In genomic region chr16:91566002-91566401, GRCm38 (mm10) we compare ENCODE assay signal across 21 mouse cellular contexts.
"Had no signal": no experiment of that assay in that cellular context is flagged by ENCODE, and none has a peak within 500 bp of the region (broad histone marks: within the 10 kb centered on the region; RNA-seq: fewer than 3 reads in every experiment).

No protein-coding gene starts in this region.

- H3K27ac ChIP-seq: kidney, embryonic 15.5 days; limb, embryonic 15.5 days; liver, embryonic 14.5 days; macrophage; midbrain, embryonic 13.5 days; neural tube, embryonic 13.5 days; stomach, postnatal 0 days had no signal

- H3K4me2 ChIP-seq: kidney, embryonic 15.5 days; limb, embryonic 15.5 days; liver, embryonic 11.5 days; lung, embryonic 14.5 days; midbrain, embryonic 13.5 days; neural tube, embryonic 13.5 days had no signal

- H3K4me1 ChIP-seq: kidney, embryonic 15.5 days; limb, embryonic 15.5 days; midbrain, embryonic 13.5 days had no signal

- H3K27me3 ChIP-seq: kidney, embryonic 15.5 days; limb, embryonic 15.5 days; midbrain, embryonic 13.5 days; neural tube, embryonic 13.5 days had no signal

- H3K9ac ChIP-seq: kidney, embryonic 15.5 days; limb, embryonic 15.5 days; liver, embryonic 14.5 days; liver, postnatal 0 days; lung, embryonic 14.5 days; midbrain, embryonic 13.5 days; neural tube, embryonic 13.5 days had no signal

- H3K9me3 ChIP-seq: kidney, embryonic 15.5 days; limb, embryonic 15.5 days; midbrain, embryonic 13.5 days; neural tube, embryonic 13.5 days had no signal

- ATAC-seq: inflammation-experienced regulatory T-cells, adult 6 months; liver, postnatal 0 days; lung, postnatal 0 days; midbrain, embryonic 13.5 days; midbrain, embryonic 16.5 days had no signal

- DNase-seq: kidney, adult 8-10 months; kidney, postnatal 10 days; kidney, postnatal 36 days; liver, postnatal 0 days; lung, embryonic 14.5 days; retina, postnatal 1 day; right cerebral cortex, postnatal 25 days; thymus, adult 18-20 months; thymus, postnatal 36 days had no signal

- H3K4me3 ChIP-seq: kidney, embryonic 15.5 days; limb, embryonic 15.5 days; midbrain, embryonic 13.5 days; myocyte; neural tube, embryonic 13.5 days had no signal
